Mouse (Mus musculus) bone marrow, adult 2 months (tissue): ENCODE measurements around the gene Slc25a44.

Experiments
- CTCF ChIP-seq: fragments of 200-500 bp; IDR thresholded peaks from 2 replicates; pipeline ENCODE4 v1.5.1; 2011; ENCODE audit warnings: low read length, control low read depth; ENCODE audit not compliant: control insufficient read depth, insufficient read depth
- POLR2A ChIP-seq: fragments of 200-500 bp; IDR thresholded peaks from 2 replicates; pipeline ENCODE4 v1.6.1; 2011; ENCODE audit warnings: low read depth, mild to moderate bottlenecking, control low read depth, low read length, borderline replicate concordance; ENCODE audit not compliant: control insufficient read depth

DNA sequence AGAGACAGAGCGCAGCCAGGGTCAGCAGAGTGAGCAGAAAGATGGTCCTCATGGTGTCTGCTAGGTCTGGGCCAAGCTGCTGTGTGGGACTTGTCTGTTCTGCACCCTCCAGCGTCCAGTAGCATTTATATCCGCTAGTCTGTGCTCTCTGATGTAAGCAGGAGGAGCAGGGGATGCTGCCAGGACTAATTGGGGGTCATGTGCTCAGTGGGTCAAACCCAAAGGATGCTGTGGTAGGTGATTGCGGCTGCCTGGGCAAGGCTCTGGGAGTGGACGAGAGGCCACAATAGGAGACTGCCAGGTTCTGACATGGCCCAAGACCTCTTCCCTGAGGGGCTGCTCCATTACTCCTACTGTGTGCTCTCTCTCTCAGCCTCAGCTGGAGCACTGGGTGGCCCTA lies 40.6 kb downstream of the Slc25a44 start, which contains the start of gene Bglap:
- no peak for TF ChIP-seq POLR2A
- TF ChIP-seq CTCF: no peak
